Mouse (Mus musculus): ENCODE measurements around the gene Gmds. TPM values are rescaled to one million over a fixed set of nuclear protein-coding genes. Genes with fewer than 3 reads are reported as not detected.

Gmds gene
- polyA plus RNA-seq, 1 experiment from 2014 or later: 5.7 TPM

DNA sequence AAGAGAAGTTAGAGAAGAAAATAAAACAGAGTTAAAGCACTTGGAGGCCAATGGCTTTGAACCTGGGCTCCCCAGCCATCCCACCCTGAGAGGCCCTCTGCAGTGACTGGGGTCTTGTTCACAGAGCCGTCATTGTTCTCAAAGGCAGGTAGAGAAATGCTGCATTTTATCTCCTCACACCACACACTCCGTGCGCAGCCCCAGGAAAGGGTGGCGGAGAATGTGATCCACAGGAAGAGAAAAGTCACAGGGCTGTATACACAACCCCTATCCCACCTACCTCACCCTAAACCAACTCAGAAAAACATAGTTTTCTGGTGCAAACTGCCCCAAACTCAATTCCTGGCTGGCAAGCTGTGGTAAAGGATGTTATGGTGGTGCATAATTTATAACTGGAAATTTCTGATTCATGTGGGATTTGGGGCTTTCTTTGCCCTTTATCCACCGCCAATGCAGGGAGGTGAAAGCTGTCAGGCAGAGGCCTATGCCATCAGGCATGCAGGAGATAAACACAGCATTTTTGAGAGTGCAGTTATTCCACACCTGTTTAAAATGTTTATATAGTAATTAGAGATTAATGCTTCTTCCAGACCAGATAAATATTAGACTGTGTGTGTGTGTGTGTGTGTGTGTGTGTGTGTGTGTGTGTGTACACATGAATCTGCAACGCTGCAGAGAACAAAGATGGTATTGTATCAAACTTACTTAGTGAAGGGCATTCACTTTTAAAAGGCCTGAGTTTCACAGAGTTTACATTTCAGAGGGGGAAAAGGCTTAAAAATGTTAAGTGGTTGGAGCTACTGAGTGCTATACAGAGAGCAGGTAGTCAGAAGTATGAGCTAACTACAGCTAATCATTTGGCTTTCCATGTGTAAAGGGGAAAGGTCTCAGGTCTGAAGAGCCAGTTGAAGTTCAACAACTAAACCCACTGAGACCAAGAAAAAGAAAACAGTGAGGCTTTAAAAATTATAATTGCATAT lies 290.3 kb downstream of the Gmds start:
- no peaks in the 10 kb centered on the region for H3K36me3 ChIP-seq (ENCODE audit: inconsistent target)
- H3K4me3 ChIP-seq (ENCODE audit: inconsistent target): no peak overlapping the region
- 88% methylated on average over 5 of the region's 6 CpGs for WGBS (ENCODE audit: missing documents)
- no peaks in the 10 kb centered on the region for H3K79me2 ChIP-seq (ENCODE audit: inconsistent target)
- H3K27ac ChIP-seq: no peak overlapping the region

DNA sequence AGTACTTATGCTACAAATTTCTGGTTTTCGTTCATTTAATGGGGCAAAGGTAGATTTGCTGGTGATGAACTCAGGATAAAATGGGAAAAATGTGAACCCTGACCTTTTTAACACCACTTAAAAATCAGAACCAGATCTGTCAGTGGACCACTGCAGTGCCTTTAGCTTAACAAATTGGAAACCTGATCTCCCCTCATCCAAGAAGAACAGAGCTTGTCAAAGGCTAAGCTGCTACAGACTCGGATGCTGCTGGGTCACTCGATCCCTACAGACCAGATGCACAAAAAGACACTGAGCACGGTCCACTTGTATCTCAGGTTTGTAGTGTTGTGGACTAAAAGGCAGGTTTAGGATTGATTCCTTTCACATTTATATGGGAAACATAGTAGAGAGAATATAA lies 291.6 kb downstream of the Gmds start:
- no peak overlapping the region for H3K4me3 ChIP-seq (ENCODE audit: inconsistent target)
- no peaks in the 10 kb centered on the region for H3K79me2 ChIP-seq (ENCODE audit: inconsistent target)
- no peak overlapping the region for H3K27ac ChIP-seq
- H3K36me3 ChIP-seq (ENCODE audit: inconsistent target): no peaks in the 10 kb centered on the region
- 97% methylated on average over 4 of the region's 4 CpGs for WGBS (ENCODE audit: missing documents)

DNA sequence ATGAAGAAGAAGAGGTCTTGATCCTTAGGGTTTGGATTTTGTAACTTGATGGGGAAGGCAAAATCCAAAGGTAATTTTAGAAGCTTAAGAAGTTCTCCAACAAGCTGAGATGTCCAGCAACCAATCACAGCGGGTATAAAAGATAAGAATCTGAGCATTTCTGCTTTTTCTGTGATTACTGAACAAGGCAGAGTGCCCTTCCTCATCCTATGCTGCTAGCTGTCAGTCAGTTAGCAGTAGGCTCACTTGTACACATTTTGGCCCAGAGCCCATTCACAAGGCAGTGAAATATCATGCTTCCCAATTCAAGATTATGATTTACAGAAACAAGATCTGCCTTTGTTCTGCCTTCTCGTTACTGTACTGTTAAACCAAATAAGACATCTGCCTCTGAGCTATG lies 295.8 kb downstream of the Gmds start:
- WGBS (ENCODE audit: missing documents): 25% methylated on average over 2 of the region's 2 CpGs
- Histone ChIP-seq H3K36me3 (ENCODE audit: inconsistent target) (no peaks in the 10 kb centered on the region), H3K79me2 (ENCODE audit: inconsistent target) (no peaks in the 10 kb centered on the region), H3K27ac (no peak overlapping the region), H3K4me3 (ENCODE audit: inconsistent target) (no peak overlapping the region)

DNA sequence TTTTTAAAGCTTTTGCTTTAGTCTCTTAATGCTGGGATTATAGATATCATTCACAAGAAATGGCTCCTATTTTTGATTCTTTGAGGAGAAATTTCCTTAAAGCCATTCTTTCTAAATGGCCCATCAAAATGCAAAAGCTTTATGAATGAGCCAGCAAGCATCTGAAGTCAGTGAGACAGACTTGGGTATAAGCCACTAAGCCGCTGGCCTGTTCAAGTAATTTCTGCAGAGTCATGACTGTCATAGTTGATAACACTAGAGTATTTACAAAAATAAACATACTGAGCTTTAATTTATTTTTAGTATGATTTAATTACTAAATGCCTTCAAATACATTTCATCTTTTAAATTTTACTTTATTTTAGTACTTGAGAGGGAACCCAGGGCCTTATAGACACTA lies 297.7 kb downstream of the Gmds start:
- no CpG with 5 or more reads among the region's 1 CpGs for WGBS (ENCODE audit: missing documents)

DNA sequence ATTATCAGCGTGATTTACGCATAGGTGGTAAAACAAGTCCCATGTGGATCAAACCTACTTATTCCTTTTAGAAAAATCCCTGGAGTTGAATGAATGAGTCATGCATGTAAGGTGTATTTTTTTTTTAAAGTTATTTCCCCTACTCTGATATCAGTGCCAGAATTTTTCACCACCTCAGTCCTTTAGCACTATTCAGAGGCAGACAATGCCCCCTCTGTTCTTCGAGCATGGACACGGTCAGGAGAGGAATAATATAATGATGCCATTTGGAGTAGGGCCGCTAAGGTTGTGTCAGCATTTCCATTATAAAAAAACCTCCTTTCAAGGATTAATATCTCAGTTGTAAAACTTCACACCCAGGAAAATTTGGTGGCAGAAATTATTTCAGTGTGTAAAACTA lies 301.6 kb downstream of the Gmds start:
- Histone ChIP-seq H3K36me3 (ENCODE audit: inconsistent target) (no peaks in the 10 kb centered on the region), H3K79me2 (ENCODE audit: inconsistent target) (no peaks in the 10 kb centered on the region), H3K27ac (no peak overlapping the region), H3K4me3 (ENCODE audit: inconsistent target) (no peak overlapping the region)
- 97% methylated on average over 5 of the region's 5 CpGs for WGBS (ENCODE audit: missing documents)

More for the DNA sequence above, 297.7 kb downstream of the Gmds start:
- H3K79me2 ChIP-seq (ENCODE audit: inconsistent target): no peaks in the 10 kb centered on the region
- H3K27ac ChIP-seq: no peak overlapping the region
- no peaks in the 10 kb centered on the region for H3K36me3 ChIP-seq (ENCODE audit: inconsistent target)
- no peak overlapping the region for H3K4me3 ChIP-seq (ENCODE audit: inconsistent target)

DNA sequence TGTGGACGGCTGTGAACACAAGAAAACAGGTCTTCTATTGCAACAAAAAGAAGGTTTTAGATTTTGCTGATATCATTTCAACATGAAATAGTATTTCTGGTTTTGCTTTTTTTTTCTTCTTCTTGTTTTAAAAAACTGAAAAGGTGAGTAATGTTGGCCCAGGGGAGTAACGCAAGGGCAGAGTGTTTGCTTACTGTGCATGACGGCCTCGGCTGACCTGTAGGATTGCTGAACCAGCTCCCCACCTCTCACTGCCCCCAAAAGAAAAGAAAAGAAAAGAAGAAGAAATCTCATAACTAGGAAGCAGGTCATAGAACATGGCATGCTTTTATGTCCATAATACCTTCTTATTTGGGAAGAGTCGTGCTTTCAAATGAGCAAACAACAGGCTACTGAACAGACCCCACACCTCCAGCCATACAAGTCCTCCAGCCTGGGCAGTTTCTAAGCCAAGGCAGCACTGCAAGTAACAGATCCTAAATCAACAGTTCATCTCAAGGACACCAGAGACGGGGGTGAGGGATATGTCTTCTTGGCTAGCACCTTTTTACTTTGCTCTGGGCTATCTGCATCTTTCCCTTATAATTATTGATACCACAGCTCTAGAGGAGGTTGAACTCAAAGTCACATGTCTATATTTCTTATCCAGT lies 303.6 kb downstream of the Gmds start:
- H3K4me3 ChIP-seq (ENCODE audit: inconsistent target): no peak overlapping the region
- H3K27ac ChIP-seq: no peak overlapping the region
- 88% methylated on average over 6 of the region's 6 CpGs for WGBS (ENCODE audit: missing documents)
- no peaks in the 10 kb centered on the region for H3K36me3 ChIP-seq (ENCODE audit: inconsistent target)
- H3K79me2 ChIP-seq (ENCODE audit: inconsistent target): no peaks in the 10 kb centered on the region

DNA sequence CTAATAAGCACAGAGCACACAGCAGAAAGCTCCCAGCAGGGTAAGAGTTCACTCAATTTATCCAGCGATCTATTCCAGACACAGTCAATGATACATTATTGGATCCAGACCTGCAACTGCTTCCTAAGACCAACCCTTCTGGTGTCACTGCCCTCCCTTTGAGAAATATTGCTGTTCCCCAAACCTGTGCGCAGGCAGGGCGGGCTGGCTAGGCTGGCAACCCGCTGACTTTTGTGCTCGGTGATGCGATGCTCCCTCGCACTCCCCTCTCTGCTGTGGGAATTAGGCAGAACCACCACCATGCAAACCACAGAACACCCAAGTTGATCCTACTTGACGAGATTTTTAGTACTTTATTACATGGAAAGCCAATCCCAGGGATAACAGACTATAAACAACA lies 304.4 kb downstream of the Gmds start:
- Histone ChIP-seq H3K79me2 (ENCODE audit: inconsistent target) (no peaks in the 10 kb centered on the region), H3K27ac (no peak overlapping the region), H3K36me3 (ENCODE audit: inconsistent target) (no peaks in the 10 kb centered on the region), H3K4me3 (ENCODE audit: inconsistent target) (no peak overlapping the region)
- 92% methylated on average over 8 of the region's 8 CpGs for WGBS (ENCODE audit: missing documents)

DNA sequence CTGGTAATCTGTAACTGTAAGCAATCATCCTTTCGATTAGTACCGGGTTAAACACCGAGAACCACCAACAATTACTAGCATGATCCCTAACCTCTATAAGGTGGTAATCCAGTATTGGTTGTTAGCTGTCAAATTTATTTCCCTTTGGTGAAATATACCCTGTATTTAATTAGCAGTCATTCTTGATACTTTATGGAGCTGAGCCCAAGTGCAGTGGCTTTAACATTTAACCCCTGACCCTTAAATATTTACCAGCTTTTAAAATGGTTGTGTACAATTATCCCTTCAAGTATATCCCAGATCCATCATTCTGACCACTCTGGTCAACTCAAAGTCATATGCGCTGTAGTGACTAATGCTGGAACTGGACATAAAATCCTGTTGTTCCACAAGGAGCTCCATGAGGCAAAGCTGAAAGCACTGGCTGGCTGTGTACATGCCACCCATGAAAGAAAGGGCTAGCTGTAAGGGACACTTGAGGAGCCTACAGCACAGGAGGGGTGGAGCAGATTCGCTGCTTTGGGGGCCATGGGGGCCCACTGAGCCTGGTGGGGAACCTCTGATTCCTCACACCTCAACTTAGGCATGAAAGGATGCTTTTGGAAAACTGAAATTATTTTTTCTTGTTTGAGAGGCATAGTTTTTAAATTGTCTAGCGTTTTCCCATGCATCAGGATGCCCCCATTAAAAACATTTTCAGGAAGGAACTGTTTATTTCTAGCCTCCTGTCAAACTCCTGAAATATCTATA lies 312.1 kb downstream of the Gmds start:
- Histone ChIP-seq H3K27ac (no peak overlapping the region), H3K79me2 (ENCODE audit: inconsistent target) (no peaks in the 10 kb centered on the region), H3K4me3 (ENCODE audit: inconsistent target) (no peak overlapping the region), H3K36me3 (ENCODE audit: inconsistent target) (no peaks in the 10 kb centered on the region)
- whole genome bisulfite sequencing (ENCODE audit: missing documents): 95% methylated on average over 6 of the region's 6 CpGs

DNA sequence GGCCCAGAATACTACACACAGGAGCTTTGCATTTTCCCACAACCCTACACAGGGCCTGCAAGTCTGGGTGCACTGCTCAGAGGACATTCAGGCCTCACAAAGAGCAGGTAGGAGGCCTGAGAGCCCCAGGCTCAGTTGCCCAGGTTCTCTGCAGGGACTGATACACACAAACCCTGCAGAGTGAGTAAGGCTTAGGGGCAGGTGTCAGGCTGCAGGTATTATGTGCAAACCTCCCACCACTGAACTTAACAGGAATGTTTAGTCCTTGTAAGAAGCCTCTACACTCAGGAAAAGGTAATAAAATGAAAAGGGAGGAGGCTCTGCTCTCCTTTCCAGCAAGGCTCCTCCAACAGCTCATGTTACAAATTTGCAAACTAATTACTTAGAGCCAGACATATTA lies 313.7 kb downstream of the Gmds start:
- Histone ChIP-seq H3K27ac (no peak overlapping the region), H3K4me3 (ENCODE audit: inconsistent target) (no peak overlapping the region), H3K79me2 (ENCODE audit: inconsistent target) (no peaks in the 10 kb centered on the region), H3K36me3 (ENCODE audit: inconsistent target) (no peaks in the 10 kb centered on the region)

DNA sequence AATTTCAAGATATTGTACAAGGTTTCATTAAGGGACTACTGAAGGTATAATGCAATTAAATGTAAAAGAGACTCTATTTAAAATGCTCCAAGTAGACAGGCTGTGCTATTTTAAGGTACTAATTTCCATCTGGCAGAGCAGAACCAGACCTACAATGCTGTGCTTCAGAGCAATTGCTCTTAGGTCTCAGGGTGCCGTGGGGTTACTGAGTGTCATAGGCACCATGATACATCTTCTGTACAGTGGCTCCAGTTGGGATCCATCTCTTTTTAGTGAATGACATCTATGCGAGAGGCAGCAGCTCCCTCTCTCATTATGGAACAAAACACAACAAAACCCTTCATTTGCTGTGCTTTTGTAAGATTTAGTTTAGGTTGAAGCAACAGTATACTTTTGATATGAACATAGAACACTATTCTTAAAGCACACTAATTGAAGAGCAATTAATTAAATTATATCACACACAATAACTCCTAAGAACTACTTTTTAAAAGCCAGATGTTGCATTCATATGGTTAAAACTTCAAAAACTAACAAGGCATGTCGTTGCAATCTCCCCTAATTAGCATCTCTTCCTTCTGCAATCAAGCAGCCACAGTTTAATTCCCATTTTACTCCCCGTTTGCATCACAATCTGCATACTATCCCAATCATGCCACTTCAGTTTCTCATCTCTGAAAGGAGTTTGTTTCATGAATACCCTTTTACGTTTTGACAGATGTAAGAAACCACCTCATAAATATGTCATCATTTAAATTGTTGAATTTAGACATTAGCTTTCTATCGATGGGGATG lies 317.9 kb downstream of the Gmds start:
- 61% methylated on average over 6 of the region's 6 CpGs for WGBS (ENCODE audit: missing documents)
- Histone ChIP-seq H3K36me3 (ENCODE audit: inconsistent target) (no peaks in the 10 kb centered on the region), H3K27ac (no peak overlapping the region), H3K79me2 (ENCODE audit: inconsistent target) (no peaks in the 10 kb centered on the region), H3K4me3 (ENCODE audit: inconsistent target) (no peak overlapping the region)

DNA sequence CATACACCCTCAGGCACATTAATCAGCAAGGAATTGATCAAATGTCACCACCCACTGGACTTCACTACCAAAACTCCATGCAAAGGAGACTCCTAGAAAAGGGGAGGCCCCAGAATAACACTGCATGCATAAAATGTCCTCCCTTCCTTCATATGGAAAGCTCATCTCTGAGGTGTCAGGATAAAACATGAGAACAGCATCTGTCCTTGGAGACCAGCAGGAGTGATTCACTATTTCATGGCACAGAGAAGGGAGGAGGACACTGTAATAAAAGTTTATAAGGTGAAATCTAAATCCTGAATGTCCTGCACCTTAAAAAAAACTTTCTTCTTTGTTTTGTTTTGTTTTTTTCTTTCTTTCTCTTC lies 319.3 kb downstream of the Gmds start:
- Histone ChIP-seq H3K27ac (no peak overlapping the region), H3K36me3 (ENCODE audit: inconsistent target) (no peaks in the 10 kb centered on the region), H3K79me2 (ENCODE audit: inconsistent target) (no peaks in the 10 kb centered on the region), H3K4me3 (ENCODE audit: inconsistent target) (no peak overlapping the region)

DNA sequence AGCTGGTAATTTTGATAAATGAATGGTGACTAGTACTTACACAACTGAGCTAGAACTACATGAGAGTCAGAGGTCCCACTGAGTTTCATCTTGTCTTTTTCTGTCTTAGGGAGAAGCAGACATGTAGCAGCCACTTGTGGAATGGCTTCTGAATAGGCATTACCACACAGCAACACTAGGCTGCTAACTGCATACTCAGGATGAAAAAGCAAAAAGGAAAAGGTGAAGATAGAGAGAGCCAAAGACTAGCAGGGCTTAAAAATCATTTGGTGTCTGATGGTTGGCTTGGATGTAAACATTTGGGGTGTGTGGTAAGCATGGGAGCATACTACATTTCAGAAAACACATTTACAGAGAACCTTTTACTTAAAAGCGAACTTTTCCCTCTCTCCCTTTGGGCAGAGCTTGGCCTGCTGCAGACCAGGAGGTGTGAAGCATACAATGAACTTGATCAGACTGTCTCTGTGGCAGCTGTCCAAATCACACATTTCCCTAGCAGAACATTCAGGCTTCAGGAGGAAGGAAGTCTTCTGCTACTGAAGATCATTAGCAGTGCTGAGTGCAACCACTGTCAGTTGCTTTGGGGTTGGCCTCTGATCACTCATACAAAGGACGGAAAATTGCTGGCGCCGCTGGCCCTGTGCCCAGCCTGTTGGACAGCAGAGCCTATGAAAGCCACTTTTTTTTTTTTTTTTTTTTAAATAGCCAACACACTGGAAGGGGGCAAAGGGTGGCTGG lies 319.9 kb downstream of the Gmds start:
- Histone ChIP-seq H3K27ac (no peak overlapping the region), H3K79me2 (ENCODE audit: inconsistent target) (no peaks in the 10 kb centered on the region), H3K36me3 (ENCODE audit: inconsistent target) (no peaks in the 10 kb centered on the region), H3K4me3 (ENCODE audit: inconsistent target) (no peak overlapping the region)
- WGBS (ENCODE audit: missing documents): 40% methylated on average over 4 of the region's 4 CpGs

DNA sequence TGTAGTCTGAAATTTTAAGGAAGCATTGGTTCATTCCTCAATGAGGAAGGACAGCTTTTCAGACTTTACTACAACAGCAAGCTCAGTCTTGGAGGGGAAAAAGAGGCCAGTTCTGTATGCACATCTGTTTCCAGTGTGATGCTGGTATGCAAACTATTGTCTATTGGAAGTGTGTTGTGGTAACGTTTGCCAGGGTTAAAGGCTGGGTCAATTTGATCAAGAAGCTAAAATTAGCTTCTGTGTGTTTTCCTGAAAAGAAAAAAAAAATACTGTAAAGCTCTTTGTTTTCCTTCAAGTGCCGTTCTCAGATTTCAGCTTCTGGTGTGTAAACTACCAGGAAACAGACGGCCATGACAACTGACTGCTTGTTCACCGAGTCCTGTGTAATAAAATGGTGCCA lies 329.7 kb downstream of the Gmds start:
- Histone ChIP-seq H3K27ac (no peak overlapping the region), H3K79me2 (ENCODE audit: inconsistent target) (no peaks in the 10 kb centered on the region), H3K36me3 (ENCODE audit: inconsistent target) (no peaks in the 10 kb centered on the region), H3K4me3 (ENCODE audit: inconsistent target) (no peak overlapping the region)
- 63% methylated on average over 4 of the region's 4 CpGs for whole genome bisulfite sequencing (ENCODE audit: missing documents)

DNA sequence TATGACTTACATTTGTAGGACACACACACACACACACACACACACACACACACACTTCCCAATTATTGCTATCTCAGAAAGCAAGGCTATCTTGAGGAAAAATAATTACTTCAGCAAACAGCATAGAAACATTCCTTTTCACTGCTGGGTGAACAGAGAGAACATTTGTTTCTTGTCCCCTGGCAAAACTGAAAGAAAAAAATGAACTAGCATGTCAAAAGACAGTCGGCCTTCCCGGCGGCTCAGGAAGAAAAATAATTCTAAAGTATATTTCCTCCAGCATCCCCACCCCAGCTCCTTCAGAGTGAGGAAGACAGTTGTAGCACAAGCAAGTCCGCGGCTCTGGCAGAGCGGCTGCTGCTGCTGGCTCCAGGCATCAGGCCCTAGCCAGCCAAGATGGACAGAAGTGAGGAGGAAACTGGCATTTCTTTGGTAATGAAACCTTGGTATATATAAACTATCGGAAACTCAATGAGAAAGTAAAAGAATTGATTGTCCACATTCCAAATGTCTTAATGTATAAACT lies 330.4 kb downstream of the Gmds start:
- Histone ChIP-seq H3K27ac (no peak overlapping the region), H3K4me3 (ENCODE audit: inconsistent target) (no peak overlapping the region), H3K36me3 (ENCODE audit: inconsistent target) (no peaks in the 10 kb centered on the region), H3K79me2 (ENCODE audit: inconsistent target) (no peaks in the 10 kb centered on the region)
- 43% methylated on average over 7 of the region's 7 CpGs for WGBS (ENCODE audit: missing documents)
